Mouse (Mus musculus): ENCODE measurements around the gene Vta1. TPM values are rescaled to one million over a fixed set of nuclear protein-coding genes. Genes with fewer than 3 reads are reported as not detected.

Vta1 gene
- total RNA-seq (2021), result 10 to 100 TPM; 24.8 to 28.3 TPM
- long read RNA-seq, experiment 1, transcript Vta1-205 (8 exons, 1,974 nt), result major isoform, 34 of 37 reads
- long read RNA-seq, experiment 1, partial matches to known transcripts, result 0 of 37 reads
- long read RNA-seq, experiment 1, other reads (novel, unspliced or antisense), result 3 of 37 reads
- long read RNA-seq, experiment 2, transcript Vta1-205 (8 exons, 1,974 nt), result major isoform, 30 of 34 reads
- long read RNA-seq, experiment 2, partial matches to known transcripts, result 0 of 34 reads
- long read RNA-seq, experiment 2, other reads (novel, unspliced or antisense), result 3 of 34 reads

- intact Hi-C loops (cut with DNase I), result loop anchor here (2.0 to 10.0 kb wide), 3 partner anchors 253 to 1511 kb away; partner anchors contain the start of gene Ltv1
- peak; percentile 92 to 97 for DNase-seq
Measured at GRCm38 (mm10) chr10:14705072-14706066, at the start of gene Vta1, which contains the start of gene Nmbr. Vta1 (minus strand) TSS chr10:14705560. Nmbr (plus strand) TSS chr10:14705591.

DNA sequence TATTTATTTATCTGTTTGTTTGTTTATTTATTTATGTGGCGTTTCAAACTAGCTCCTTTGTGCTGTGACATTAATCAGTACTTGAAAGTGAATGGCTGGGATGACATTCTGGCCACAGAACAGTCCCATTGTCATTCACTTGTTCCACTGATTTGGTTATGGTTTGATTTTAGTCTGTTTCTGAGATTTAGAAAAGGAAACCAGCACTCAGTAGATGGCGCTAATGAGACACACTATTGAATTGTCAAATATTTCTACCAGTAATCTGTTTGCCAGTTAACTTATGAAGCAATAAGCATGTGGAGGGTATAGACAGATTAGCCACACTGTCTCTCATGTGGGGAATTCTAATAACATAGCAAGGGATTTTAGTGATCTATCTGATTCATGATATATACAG lies 28.9 kb upstream of the Vta1 start:
- DNase-seq, result no peak
- intact Hi-C loops (cut with DNase I), result no loop called here

DNA sequence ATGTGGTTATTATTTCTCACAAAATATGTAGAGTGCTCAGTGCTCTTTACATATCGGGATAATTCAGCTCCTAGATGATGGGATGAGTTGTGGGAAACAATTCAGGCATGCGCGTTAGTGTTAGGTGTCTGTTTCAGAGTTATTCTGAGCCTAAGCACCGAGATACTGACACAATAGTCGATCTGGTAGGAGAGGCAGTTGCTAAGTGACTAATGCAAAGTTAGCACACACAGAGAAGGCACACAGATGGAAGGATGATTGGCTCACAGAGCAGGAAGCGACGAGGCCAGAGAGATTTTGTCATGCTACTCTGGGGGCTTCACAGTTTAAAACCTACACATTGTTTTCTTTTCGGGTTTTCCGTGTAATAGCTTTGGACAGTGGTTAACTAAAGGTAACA lies 20.3 kb upstream of the Vta1 start:
- intact Hi-C loops (cut with DNase I), result no loop called here

DNA sequence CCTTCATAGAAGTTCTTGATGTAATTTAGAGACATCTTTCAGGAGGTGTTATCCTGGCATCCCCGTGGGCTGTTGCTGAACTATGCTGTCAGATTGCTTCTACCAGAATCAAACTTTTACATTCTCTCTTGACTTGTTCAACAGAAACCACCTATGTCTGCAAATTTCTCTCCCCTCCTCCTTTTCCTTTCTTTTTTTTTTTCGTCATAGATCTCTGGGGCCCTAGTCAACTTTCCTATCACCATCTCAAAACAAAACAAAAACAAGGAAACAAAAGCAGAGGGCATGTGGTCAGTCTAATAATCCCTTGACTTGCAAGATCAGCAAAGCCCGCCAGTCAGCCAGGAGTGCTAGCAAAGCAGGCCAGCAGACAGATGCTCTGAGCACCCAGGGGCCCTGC lies 12.8 kb upstream of the Vta1 start, which contains the start of gene Gje1:
Gje1 (minus strand) TSS at position 101 of the 400 bp plus-strand sequence.
- intact Hi-C loops (cut with DNase I), result no loop called here
- DNase-seq, result no peak

More for the DNA sequence above, 20.3 kb upstream of the Vta1 start:
- DNase-seq, result no peak

DNA sequence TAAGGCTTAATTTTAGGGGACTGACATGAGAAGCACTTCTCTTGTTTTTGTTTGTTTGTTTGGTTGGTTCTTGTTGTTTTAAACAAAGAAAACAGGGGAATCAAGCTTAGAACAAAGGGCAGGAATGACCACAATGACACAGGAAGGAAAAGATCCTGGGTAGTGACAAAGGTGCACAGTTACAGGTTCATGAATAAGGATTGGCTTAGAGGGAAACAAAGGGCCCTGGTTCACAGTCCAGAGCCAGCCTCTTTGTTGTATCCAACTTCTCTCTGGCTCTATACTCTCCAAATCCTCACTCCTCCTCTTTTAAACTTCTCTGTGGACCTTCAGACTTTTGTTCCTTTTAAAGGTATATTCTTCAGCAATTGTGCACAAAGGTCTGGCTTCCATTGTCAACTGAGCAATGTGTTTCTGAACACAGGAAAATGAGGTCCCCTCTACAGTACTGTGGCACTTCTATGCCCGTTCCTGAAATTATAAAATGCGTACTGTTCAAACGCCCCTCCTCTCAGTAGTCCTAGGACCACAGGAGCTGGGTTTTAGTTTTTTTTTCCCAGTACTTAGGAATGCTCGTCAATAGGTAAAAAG lies 1.4 kb downstream of the Vta1 start:
- DNase-seq, result no peak
- intact Hi-C loops (cut with DNase I), result loop anchor here (2.0 to 10.0 kb wide), 2 partner anchors 251 to 1509 kb away; partner anchors contain the start of gene Ltv1

DNA sequence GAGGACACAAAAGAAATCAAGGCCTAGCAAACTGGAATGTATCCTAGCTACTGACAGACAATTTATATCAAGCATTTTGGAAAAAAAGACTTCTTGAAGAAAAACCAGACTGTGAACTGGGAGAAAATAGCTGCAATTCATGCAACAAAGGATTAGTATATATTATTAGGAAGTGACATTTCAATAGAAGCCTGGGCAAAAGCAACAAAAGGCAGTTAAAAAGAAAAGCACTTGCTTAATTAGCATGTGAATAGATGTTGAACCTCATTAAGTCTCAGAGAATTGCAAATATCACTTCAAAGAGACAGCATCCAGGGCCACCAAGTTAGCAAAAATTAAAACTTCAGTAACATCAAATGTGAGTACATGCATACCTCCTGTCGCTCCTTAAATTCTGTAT lies 2.1 kb downstream of the Vta1 start:
- intact Hi-C loops (cut with DNase I), result loop anchor here (10.0 kb wide), 1 partner anchor 1508 kb away; the partner anchor contains the start of gene Ltv1
- no peak for DNase-seq

DNA sequence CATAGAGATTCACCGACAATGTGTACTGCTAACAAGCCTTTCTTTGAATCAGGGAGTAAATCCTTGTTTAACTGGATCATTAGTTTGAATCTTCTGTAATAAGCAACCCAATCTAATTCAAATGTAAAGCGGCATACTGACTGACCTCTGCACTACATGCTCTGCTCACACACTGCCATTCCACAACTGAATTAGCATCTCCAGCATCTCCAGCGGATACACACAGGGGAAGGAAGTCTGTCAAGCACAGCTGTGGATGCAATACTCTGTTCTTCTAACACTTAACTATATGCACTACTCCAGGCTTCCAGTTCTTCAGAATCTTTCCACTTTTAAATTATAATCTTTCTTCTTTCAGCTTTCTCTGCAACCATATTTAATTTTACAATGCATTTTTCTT lies 15.0 kb downstream of the Vta1 start:
- DNase-seq, result no peak
- intact Hi-C loops (cut with DNase I), result no loop called here

DNA sequence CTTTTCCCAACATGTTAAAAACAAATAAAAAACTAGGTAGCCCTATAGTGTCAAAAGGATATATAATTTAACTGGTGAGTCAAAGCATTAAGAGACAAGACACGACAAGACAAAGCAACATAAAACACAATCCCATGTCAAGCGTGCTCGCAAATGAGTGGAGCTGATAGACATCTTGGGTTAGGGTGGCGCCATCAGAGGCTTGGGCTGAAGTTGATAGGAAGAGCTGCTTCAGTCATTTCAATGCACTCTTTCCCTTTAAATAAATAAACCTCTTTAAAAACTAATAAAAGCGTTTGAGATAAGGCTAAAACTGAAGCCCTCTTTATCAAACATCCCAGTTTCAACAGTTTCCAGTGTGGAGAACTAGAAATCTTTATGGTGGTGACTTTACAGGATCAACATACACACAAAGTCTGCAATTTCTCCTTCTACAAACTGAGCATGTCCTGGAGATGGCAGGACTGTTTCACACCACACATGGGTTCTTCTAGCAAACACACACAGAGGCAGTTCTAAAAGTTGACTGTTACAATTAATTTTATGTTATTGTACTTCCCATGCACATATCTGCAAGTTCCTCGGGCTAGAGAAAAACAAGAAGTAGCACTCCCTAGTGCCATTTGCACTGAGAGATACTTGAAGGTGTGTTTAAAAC lies 16.4 kb downstream of the Vta1 start:
- no peak for DNase-seq
- intact Hi-C loops (cut with DNase I), result no loop called here

- intact Hi-C loops (cut with DNase I), result no loop called here
- DNase-seq, result no peak
Measured at GRCm38 (mm10) chr10:14685663-14686062, 19.7 kb downstream of the Vta1 start.

DNA sequence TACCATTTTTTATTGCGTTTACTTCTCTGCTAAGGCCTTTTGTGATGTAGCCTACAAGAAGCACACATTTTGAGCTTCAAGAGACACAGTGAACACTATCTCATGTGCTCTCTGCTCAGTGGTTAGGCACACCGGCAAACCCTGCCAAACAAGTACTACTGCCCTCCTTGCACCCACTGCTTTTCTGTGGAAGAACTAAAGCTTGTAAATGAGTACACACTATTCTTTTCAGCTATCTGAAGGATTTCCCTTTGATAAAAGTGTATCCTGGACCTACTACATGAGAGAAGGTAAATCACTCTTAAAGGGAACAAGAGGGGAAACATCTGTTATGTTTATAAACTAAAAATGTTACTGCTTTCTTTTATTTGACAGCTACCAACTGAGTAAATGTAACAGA lies 39.2 kb downstream of the Vta1 start:
- intact Hi-C loops (cut with DNase I), result no loop called here
- DNase-seq, result no peak

- no peak for DNase-seq
- intact Hi-C loops (cut with DNase I), result no loop called here
Measured at GRCm38 (mm10) chr10:14660875-14661274, 44.5 kb downstream of the Vta1 start.

DNA sequence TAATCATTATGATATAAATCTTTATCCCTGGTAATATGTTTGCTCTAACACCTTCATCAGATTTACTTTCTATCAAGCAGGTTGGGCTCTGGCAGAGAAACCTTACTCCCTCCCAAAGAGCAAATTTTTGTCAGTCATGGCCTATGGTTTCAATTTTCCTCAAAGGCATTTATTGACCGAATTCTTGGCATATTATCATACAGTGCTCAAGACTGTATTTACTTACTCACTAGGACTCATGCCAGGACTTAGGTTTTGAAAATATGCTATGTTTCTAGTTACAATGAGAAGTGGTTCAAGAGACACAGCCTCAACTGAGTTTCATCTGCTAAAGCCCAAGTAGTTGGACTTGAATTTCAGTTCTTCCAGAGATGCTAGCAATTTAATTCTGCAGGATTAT lies 65.7 kb downstream of the Vta1 start:
- intact Hi-C loops (cut with DNase I), result no loop called here
- no peak for DNase-seq

GRCm38 (mm10) chr10:14639043-14639442 lies 66.3 kb downstream of the Vta1 start:
- no peak for DNase-seq
- intact Hi-C loops (cut with DNase I), result no loop called here

DNA sequence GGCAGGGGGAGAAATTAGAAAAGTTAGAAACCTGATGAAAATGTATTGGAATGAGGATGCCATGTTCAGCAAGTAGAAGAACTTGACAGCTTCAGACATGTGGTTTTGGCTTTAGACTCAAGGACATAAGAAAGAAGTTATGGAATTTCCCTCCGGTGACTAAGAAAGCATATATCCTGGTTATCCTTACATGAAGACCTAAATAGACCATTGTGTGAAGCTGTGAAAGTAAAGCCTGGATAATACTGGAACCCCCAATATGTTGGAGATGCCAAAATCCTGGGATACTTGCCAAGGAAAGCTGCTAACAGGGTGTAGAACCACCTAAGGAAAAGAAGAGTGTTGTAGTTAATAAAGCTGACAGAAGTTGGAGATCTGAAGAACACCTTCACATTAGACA lies 79.7 kb downstream of the Vta1 start:
- intact Hi-C loops (cut with DNase I), result no loop called here
- no peak for DNase-seq

GRCm38 (mm10) chr10:14619156-14619555 lies 86.2 kb downstream of the Vta1 start:
- no peak for DNase-seq
- intact Hi-C loops (cut with DNase I), result no loop called here

- no peak for DNase-seq
- intact Hi-C loops (cut with DNase I), result no loop called here
Measured at GRCm38 (mm10) chr10:14618301-14618700, 87.1 kb downstream of the Vta1 start.

GRCm38 (mm10) chr10:14615441-14615840 lies 89.9 kb downstream of the Vta1 start:
- intact Hi-C loops (cut with DNase I), result no loop called here
- DNase-seq, result no peak

- no peak for DNase-seq
- intact Hi-C loops (cut with DNase I), result no loop called here
Measured at GRCm38 (mm10) chr10:14607597-14607996, 97.8 kb downstream of the Vta1 start.
